Mouse (Mus musculus) ES-Bruce4 (cell line): ENCODE results near the gene Prrc2a.

ENCODE experiments used
- CTCF ChIP-seq: IDR thresholded peaks from one replicate; pipeline ENCODE4 v1.8.1; 2011; ENCODE audit warnings: low read depth, low read length
- EP300 ChIP-seq: IDR thresholded peaks from 2 replicates; pipeline ENCODE4 v1.6.1; 2011; ENCODE audit warnings: low read depth, low read length; ENCODE audit not compliant: insufficient read depth
- POLR2A ChIP-seq: IDR thresholded peaks from one replicate; pipeline ENCODE4 v1.8.1; 2011; ENCODE audit warnings: low read length; ENCODE audit not compliant: insufficient read depth

- TF ChIP-seq EP300 (no peak), CTCF (no peak), POLR2A (no peak)
Observed at GRCm38 (mm10) chr17:35155451-35155850, 9.2 kb downstream of the Prrc2a start.
